Mouse (Mus musculus): ENCODE data around the gene Cldn24. TPM values are rescaled to one million over a fixed set of nuclear protein-coding genes. Genes with fewer than 3 reads are reported as not detected.

Gene Cldn24
- total RNA-seq, 2 experiments from 2014 or later = not detected

DNA sequence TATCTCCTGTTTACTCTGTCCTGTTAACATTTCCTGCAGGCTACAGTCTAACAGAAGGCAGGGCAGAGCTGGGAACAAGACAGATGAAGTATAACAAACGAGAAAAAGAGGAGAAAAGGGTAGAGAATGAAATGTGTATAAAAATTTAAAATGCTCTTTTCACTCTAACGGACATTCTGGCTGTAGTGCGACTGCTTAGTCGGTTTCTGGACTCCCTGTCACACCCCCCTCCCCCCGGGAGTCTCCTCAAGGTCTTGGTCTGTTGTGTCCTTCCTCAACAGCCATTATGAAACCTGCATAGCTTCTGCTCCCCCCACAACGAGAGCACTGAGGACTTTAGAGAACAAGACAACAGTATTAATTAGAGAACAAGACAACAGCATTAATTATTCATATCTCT lies 10.7 kb downstream of the Cldn24 start:
- DNase-seq = no peak

DNA sequence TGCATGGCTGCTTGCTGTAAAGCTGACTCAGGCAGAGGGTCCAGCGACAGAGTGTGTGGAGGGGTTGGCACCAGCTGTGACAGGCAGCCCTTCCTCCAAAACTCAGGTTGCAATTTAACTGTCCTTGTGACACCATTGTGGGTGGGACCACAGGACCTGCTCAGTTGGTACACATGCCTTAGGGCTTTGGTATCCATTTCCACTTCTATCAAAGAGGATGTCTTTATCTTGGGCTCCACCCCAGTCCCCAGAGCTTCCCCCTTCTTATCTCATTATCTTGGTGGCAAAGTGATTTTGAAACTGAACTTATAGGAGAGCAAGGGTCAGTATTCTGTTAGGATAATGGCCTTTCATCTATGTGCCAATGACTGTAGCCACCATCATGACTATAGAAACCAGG lies 12.0 kb downstream of the Cldn24 start:
- no peak for DNase-seq

DNA sequence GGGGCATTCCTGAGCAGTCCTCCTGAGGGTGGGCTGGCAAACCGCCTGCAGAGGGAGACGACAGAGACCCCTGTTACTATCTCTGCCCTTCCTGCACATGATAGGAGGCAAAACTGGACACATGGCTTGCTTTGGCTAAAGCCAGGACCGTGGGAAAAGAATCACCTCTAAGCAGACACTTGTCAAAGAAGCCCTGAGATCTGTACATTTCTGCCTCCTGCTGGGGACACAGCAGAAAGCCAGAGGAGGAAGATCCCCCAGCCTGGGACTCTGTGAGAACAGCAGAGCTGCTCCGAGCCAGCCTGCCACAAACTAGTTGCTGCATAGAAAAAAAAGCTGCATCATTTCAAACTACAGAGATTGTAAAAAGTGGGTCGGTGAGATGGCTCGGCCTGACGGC lies 21.1 kb downstream of the Cldn24 start:
- no peak for DNase-seq

DNA sequence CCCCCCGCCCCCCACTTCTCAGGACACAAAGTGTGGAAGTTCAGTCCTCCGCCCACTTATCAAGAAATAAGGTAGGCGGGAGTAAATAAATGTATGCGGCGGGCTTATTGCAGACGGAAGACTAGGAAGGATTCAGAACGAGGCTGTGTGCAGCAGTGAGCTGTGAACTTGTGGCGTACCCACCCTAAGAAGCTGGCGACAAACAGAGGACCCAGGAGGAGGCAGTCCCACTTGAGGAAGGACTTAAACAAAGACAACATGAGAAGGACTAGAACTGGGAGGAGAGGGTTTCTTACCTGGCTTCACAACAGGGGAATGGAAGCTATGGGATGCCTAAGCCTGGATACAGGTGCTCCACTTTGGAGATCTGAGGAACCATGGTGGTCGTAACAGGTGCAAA lies 21.7 kb downstream of the Cldn24 start:
- DNase-seq = no peak

DNA sequence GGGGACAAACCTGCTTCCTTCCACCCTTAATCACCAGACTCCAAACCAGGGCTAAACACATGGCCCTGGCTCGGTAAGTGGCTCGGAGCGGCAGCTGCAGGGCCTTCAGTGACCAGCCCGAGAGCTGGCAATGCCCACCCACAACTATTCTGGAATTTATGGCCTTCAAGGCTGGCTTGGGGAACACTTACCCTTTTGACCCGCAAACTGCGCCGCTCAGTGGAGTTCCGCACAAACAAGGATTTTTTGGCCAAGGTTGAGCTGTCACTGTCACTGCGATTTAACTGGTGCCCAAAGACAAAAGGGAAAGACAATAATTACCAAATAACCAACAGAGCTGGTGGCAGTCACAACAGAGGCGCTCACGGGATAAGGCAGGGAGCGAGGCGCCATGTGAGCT lies 24.0 kb downstream of the Cldn24 start:
- no peak for DNase-seq

DNA sequence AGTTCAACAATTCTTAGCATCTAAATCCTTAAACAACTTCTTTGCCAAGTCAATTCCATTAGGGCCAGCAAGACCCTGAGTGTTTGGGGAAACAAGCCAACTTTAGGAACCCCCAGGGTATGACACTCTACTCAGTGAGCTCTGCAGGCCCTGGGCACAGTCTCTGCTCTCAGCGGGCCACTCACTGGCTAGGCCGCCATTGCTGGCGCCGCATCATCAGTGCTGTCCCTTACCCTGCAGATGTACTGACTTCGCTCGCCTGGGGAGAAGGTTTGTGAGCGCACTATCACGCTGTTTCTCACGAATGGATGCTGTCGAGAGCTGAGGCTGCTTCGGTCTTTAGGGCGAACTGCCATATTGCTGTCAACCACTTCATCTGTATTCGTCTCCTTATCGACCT lies 25.2 kb downstream of the Cldn24 start:
- DNase-seq = no peak

DNA sequence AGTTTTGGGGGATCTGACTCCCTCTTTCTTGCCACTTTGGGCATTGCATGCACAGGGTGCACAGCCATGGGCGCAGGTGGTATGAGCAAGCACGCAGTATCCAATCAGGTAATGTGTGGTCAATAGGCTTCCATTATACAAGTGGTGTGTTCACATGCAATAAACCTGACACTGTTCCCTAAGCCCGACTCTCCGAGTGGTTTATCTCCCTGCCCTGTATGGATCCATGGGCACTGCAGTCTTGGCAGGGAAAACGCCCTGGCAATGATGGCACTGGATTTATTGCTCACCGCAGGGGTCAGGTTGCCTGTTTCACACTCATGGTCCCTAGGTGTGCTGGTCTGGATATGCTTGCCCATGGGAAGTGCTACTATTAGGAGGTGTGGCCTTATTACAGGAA lies 26.0 kb downstream of the Cldn24 start:
- DNase-seq = no peak

DNA sequence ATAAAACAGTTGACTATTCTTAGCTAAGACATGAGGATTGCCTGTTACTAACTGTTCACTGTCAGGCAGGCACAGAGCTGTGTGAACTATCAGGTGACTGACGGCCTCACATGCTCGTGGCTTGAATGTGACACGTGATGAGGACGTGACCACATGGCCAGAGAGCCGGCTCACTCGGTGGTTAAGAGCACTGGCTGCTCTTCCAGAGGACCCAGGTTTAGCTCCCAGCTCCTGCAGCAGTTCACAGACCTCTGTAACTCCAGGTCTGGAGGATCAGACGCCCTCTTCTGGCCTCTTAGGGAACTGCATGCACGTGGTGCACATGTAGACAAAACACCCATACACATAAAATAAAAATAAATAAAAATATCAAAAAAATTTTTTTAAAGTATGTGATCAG lies 27.9 kb downstream of the Cldn24 start:
- DNase-seq = no peak

DNA sequence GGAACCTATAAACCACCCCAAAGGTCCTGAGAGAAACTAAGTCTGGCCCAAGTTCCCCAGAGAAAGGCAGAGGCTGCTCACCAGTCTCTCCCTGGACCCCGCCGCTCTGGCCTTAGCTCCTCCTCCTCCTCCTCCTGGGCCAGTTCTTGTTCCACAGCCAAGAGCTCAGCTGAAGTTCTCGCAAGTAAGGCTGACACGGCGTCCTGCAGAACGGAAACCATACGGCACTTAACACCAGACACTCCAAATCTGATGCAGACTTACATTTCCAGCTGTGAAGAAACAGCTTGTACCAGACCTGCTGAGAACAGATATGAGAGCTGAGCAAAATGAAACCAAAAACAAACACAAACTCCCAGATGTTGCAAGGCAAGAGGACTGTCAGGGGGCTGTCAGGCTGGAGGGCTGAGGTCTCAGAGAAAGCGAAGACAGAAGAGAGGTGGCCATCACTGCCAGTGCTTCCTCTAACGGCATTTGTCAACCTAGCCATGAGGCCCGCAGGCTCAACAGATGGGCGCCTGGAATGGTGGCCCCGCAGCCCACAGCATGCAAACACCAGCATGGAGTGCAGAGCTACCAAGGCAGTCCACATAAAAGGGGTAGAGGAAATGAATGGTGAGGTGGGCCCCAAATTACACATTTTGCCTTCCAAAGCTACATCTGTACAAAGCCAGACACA lies 30.0 kb downstream of the Cldn24 start:
- no peak for DNase-seq

DNA sequence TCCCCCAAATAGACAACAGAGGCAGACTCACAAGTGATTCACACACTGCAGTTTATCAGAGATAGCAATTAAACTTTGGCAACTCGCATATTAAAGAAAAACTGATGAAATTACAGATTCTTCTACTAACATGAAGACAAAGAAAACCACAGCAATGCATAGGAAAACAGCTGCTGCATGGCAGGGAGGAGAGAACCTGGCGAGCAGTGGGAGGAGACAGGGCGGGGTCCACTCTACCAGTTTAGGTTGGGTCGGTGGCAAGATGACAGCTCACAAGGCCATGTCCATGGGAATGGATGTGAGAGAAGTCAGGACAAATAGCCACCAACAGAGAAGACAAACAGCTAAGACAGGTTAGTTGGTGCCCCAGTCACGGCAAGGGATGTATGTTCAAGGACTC lies 30.8 kb downstream of the Cldn24 start:
- no peak for DNase-seq

DNA sequence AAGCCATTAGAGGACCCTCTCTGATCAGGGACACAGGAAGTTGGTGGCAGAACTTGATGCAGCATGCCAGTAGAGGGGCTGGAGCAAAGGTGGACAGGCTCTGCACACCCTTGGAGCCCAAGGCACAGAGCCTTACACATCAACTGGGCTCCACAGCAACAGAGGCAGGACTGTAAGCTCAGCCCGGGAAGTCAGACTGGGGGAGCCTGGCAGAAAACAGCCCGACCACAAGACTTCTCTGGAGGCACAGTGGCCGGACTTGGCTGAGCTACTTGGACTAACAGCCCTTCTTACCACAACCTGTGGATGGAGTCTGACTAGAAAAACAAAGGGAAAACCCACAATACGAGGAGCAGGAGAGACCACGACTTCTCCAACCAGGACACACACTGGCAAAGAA lies 31.4 kb downstream of the Cldn24 start:
- no peak for DNase-seq

DNA sequence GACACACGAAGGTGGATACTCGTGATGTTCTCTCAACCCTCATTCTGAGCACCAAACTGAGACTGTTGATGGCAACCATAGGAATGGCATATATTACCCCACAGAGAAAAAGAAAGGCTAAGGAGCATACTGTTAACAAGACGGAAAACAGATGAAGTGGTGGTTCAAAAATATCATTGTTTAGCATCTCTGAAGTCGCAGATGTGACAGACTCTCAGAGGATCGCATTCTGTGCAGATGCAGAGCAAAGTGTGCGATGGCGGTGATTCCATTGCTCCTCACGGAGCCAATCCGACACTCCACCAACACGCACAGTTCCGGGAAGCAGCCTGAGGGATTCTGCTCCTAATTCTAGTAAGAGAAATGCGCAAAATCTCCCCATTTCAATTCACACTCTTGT lies 37.3 kb downstream of the Cldn24 start:
- no peak for DNase-seq

DNA sequence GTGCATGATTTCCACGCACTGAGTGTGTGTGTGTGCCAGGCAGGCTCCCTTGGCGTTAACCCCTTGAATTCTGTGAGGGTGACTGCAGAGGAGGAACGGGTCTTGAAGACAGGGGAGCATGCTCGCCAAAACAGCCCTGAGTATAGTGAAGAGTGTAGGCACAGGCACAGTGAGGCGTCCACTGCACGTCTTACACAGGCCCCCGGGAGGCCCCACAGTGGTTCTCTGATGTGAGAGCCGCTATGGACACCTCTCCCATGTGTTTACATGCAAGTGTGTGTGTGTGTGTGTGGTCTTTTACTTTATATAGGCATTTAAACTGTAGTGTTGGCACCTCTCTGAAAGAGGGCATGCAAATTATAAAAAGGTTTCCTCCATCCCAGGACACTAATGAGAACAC lies 44.6 kb downstream of the Cldn24 start:
- DNase-seq = no peak

DNA sequence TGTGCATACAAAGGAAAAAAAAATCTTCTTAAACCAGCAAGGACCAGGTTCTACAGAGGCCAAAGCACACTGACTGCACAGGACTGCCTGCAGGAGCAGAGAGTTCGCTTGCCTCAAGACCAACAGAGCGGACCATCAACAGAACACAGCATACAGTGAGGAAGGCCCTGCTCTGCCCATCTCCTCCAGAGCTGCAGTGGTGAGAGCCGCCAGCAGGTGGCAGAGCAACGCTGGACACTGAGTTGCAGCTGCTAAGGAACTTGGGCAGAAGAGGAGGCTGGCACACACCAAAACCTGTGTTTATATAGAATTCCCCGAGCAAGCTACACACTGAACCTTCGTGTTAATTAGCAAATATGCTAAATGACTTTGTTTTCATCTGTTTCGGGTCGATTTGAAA lies 45.1 kb downstream of the Cldn24 start:
- DNase-seq = peak; percentile 79 to 86

Other genes with a start within 250 kb of the Cldn24 start
- gene Ing2, start 146.6 kb upstream of the Cldn24 start, total RNA-seq (2021) = 10 to 100 TPM; 33.5 to 37.0 TPM
- 10 to 100 TPM; 16.6 to 17.3 TPM for gene Cdkn2aip, start 108.2 kb upstream of the Cldn24 start, total RNA-seq (2021)
- 1 to 10 TPM; 2.8 to 4.2 TPM for gene Cldn22, start 2.3 kb downstream of the Cldn24 start, total RNA-seq (2021)
- gene Wwc2, start 168.8 kb downstream of the Cldn24 start, total RNA-seq (2021) = 10 to 100 TPM; 27.1 to 27.3 TPM